29 mouse cellular contexts compared by ENCODE assay signal in genomic region chr7:79333419-79333818, GRCm38 (mm10). TPM values are rescaled to one million over a fixed set of nuclear protein-coding genes. Genes with fewer than 3 reads are reported as not detected.
DNase-seq lines count a peak whose midpoint lies in the region; ATAC-seq and TF ChIP-seq lines count a peak whose summit lies in the region.
"Had no signal": no experiment of that assay in that cellular context is flagged by ENCODE, and none has a peak within 500 bp of the region (broad histone marks: within the 10 kb centered on the region; RNA-seq: fewer than 3 reads in every experiment).

No protein-coding gene starts in this region.

- no peak overlapping the region for H3K27ac ChIP-seq in lung, postnatal 0 days (ENCODE audit: low read length)
- H3K27ac ChIP-seq in stomach, embryonic 14.5 days (ENCODE audit: low read length) = peak overlapping the region; percentile 6; the same call in 1 of the 2 replicates
- peak overlapping the region; percentile 68 for H3K27ac ChIP-seq in stomach, embryonic 16.5 days (ENCODE audit: low read length)
- H3K27ac ChIP-seq: embryonic facial prominence, embryonic 13.5 days; embryonic facial prominence, embryonic 15.5 days; forebrain, embryonic 10.5 days; forebrain, embryonic 12.5 days had no signal

- H3K9ac ChIP-seq in lung, postnatal 0 days (replicated peaks; ENCODE audit: low read depth) = no peak overlapping the region
- no peak overlapping the region for H3K9ac ChIP-seq in stomach, embryonic 14.5 days (replicated peaks; ENCODE audit: low read depth, low read length)
- H3K9ac ChIP-seq in stomach, embryonic 16.5 days (ENCODE audit: low read length) = no peak overlapping the region
- H3K9ac ChIP-seq: embryonic facial prominence, embryonic 13.5 days; embryonic facial prominence, embryonic 15.5 days; forebrain, embryonic 12.5 days had no signal

- no peaks in the 10 kb centered on the region for H3K27me3 ChIP-seq in lung, postnatal 0 days (replicated peaks; ENCODE audit: insufficient read depth, low read length)
- no peaks in the 10 kb centered on the region for H3K27me3 ChIP-seq in stomach, embryonic 14.5 days (ENCODE audit: control insufficient read depth, insufficient read depth, low read length)
- H3K27me3 ChIP-seq in stomach, embryonic 16.5 days (ENCODE audit: control insufficient read depth, insufficient read depth, low read length) = no peaks in the 10 kb centered on the region
- H3K27me3 ChIP-seq: CH12.LX; embryonic facial prominence, embryonic 13.5 days; embryonic facial prominence, embryonic 15.5 days; forebrain, embryonic 12.5 days; Patski had no signal

- H3K36me3 ChIP-seq in lung, postnatal 0 days (ENCODE audit: insufficient read depth, low read length) = peaks cover 15% of the 10 kb centered on the region
- H3K36me3 ChIP-seq in stomach, embryonic 14.5 days (ENCODE audit: control insufficient read depth, insufficient read depth, low read length) = peaks cover 2% of the 10 kb centered on the region; the same call in 1 of the 2 replicates
- no peaks in the 10 kb centered on the region for H3K36me3 ChIP-seq in stomach, embryonic 16.5 days (ENCODE audit: control insufficient read depth, insufficient read depth, low read length)

- 37% methylated on average over 3 of the region's 3 CpGs for WGBS in lung, postnatal 0 days
- 52% methylated on average over 3 of the region's 3 CpGs for WGBS in stomach, embryonic 14.5 days
- 37% methylated on average over 3 of the region's 3 CpGs for WGBS in stomach, embryonic 16.5 days

- no peak overlapping the region for H3K4me2 ChIP-seq in lung, postnatal 0 days (replicated peaks; ENCODE audit: low read depth, low read length)
- H3K4me2 ChIP-seq in stomach, embryonic 14.5 days (replicated peaks; ENCODE audit: low read depth, low read length) = no peak overlapping the region
- H3K4me2 ChIP-seq in stomach, embryonic 16.5 days (ENCODE audit: low read depth, low read length) = no peak overlapping the region
- H3K4me2 ChIP-seq: embryonic facial prominence, embryonic 13.5 days; embryonic facial prominence, embryonic 15.5 days; forebrain, embryonic 12.5 days had no signal

- peak; percentile 75; the same call in 1 of the 2 replicates for TF ChIP-seq EP300 in lung, postnatal 0 days (IDR thresholded peaks at IDR 0.05)

- no peak overlapping the region for H3K4me3 ChIP-seq in lung, postnatal 0 days (ENCODE audit: low read depth, low read length)
- no peak overlapping the region for H3K4me3 ChIP-seq in stomach, embryonic 14.5 days (ENCODE audit: low read depth, low read length)
- no peak overlapping the region for H3K4me3 ChIP-seq in stomach, embryonic 16.5 days (replicated peaks; ENCODE audit: low read length)
- H3K4me3 ChIP-seq: embryonic facial prominence, embryonic 13.5 days; embryonic facial prominence, embryonic 15.5 days; erythroblast, embryonic 14.5 days; forebrain, embryonic 10.5 days; forebrain, embryonic 12.5 days had no signal

- ATAC-seq in lung, postnatal 0 days = peak; percentile 50
- ATAC-seq in stomach, embryonic 14.5 days (ENCODE audit: insufficient number of reproducible peaks, insufficient read depth, low FRiP score, low read depth) = no peak
- peak; percentile 47 for ATAC-seq in stomach, embryonic 16.5 days (ENCODE audit: insufficient read depth, low FRiP score)
- ATAC-seq: activated CD4-positive, CD25-positive, alpha-beta regulatory T cell, adult 4 months; CD4-positive, CD25-positive, alpha-beta regulatory T cell, adult 4 months; forebrain, embryonic 14.5 days; forebrain, embryonic 16.5 days; Patski had no signal

- no peak for TF ChIP-seq CTCF in lung, postnatal 0 days (IDR thresholded peaks at IDR 0.05)

- no peaks in the 10 kb centered on the region for H3K4me1 ChIP-seq in lung, postnatal 0 days (ENCODE audit: insufficient read depth, low read depth, low read length)
- no peaks in the 10 kb centered on the region for H3K4me1 ChIP-seq in stomach, embryonic 14.5 days (ENCODE audit: control insufficient read depth, insufficient read depth, low read length)
- H3K4me1 ChIP-seq in stomach, embryonic 16.5 days (ENCODE audit: control insufficient read depth, insufficient read depth, low read length) = no peaks in the 10 kb centered on the region
- H3K4me1 ChIP-seq: embryonic facial prominence, embryonic 13.5 days; embryonic facial prominence, embryonic 15.5 days had no signal

- peak; percentile 39 for DNase-seq in lung, postnatal 0 days (ENCODE audit: low spot score)
- no peak for DNase-seq in lung, postnatal 14 days
- DNase-seq in kidney, adult 18-20 months = no peak
- DNase-seq in heart, postnatal 4 days = no peak
- DNase-seq: adrenal gland, adult 8-10 months; adrenal gland, postnatal 14 days; adrenal gland, postnatal 36 days; B cell, adult 2 months; cerebellum, adult 11-12 months; cerebellum, adult 2 months; cerebellum, adult 9-10 months; cerebellum, postnatal 10 days; cerebellum, postnatal 25 days; embryo, embryonic 11 days had no signal

- H3K9me3 ChIP-seq in lung, postnatal 0 days (ENCODE audit: low read length) = no peaks in the 10 kb centered on the region
- H3K9me3 ChIP-seq in stomach, embryonic 14.5 days (ENCODE audit: control insufficient read depth, low read depth, low read length) = no peaks in the 10 kb centered on the region
- H3K9me3 ChIP-seq in stomach, embryonic 16.5 days (replicated peaks; ENCODE audit: control insufficient read depth, low read length) = no peaks in the 10 kb centered on the region
- H3K9me3 ChIP-seq: embryonic facial prominence, embryonic 13.5 days; embryonic facial prominence, embryonic 15.5 days; forebrain, embryonic 10.5 days; forebrain, embryonic 12.5 days; G1E had no signal

RNA-seq across cellular contexts. Expression of gene Rlbp1, which starts 53.4 kb away (rescaled TPM):
- 0.21 and 0.33 TPM in 2 replicates for polyA plus RNA-seq in lung, postnatal 0 days (2015; fragmentation: Nextera tagmentation; extraction: Ambion mirVana)
- 0.45 TPM in 1 of 2 replicates, not detected in the other for polyA plus RNA-seq in stomach, embryonic 14.5 days (2014; fragmentation: Nextera tagmentation; extraction: Ambion mirVana)
- 0.44 and 0.75 TPM in 2 replicates for polyA plus RNA-seq in stomach, embryonic 16.5 days (2015; fragmentation: Nextera tagmentation; extraction: Ambion mirVana)
- total RNA-seq in heart, postnatal 4 days (2021) = not detected
- total RNA-seq: adrenal gland, adult 18-20 months; adrenal gland, postnatal 14 days; adrenal gland, postnatal 36 days; G1E had no signal
- polyA plus RNA-seq: CD4-positive, CD25-positive, alpha-beta regulatory T cell, adult 4 months; erythroblast, embryonic 14.5 days; G1E; Patski had no signal

RNA-seq across cellular contexts. Expression of gene Fanci, which starts 58.3 kb away (rescaled TPM):
- 0.50 and 0.82 TPM in 2 replicates for polyA plus RNA-seq in lung, postnatal 0 days (2015; fragmentation: Nextera tagmentation; extraction: Ambion mirVana)
- 11.4 and 11.5 TPM in 2 replicates for polyA plus RNA-seq in stomach, embryonic 14.5 days (2014; fragmentation: Nextera tagmentation; extraction: Ambion mirVana)
- 8.5 and 9.0 TPM in 2 replicates for polyA plus RNA-seq in stomach, embryonic 16.5 days (2015; fragmentation: Nextera tagmentation; extraction: Ambion mirVana)
- total RNA-seq in heart, postnatal 4 days (2021) = 1 to 10 TPM; 7.0 to 8.1 TPM
